Mouse (Mus musculus) ovary, adult 18-20 months (tissue): ENCODE results near the gene Gpr155.

Experiments used
- DNase-seq: peaks from one replicate; pipeline ENCODE4 v3.0.0; 2022; ENCODE audit warnings: low spot score, mixed read lengths

Gpr155 gene

DNA sequence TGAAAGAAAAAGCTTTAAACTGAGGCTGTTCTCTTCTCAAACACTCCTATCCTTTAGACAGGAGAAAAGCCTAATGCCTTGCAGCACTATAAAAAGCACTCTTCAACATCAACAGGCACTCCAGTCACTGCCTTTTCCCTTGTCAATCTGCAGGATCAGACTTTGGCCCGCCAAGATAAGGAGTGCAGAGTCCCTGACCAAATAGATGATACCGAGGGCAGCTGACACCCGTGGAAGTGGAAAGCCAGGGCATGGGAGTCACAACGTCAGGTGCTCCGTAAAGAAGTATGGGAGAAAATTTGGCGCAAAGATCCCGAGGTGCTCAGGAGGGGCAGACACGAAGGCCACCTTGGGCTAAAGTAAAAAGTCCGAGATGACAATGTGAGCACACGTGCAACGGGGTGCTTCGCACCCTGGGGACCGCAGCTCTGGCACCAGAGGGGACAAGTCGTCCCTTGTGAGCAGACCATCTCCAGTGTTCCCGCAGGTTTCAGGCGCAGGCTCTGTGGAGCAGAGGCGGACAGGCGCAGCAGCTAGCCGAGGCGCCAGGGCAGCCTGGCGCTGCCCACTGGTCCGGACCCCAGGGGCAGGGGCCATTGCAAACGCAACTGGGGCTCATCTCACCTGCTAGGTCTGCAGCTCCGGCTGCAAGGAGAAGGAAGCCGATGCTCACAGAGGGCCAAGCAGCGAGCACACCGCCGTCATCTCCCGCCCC lies 574 bp downstream of the Gpr155 start:
- DNase-seq: no peak

DNA sequence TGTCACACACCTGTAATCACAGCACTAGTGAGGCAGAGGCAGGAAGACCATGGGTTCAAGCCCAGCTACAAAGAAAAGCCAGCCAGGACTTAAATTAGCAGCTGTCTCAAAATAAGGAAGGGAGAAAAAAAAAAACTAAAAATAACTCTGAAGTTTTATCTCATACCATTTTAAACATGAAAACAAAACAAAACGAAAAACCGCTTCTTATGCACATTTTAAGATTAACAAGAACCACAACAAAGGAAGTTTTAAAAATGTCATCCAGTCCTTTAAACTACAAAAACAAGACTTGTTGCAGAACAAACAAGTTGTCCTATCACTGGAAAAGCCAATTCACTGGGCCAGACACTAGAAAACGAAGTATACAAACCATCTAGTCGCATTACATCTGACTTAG lies 1.2 kb downstream of the Gpr155 start:
- no peak for DNase-seq

DNA sequence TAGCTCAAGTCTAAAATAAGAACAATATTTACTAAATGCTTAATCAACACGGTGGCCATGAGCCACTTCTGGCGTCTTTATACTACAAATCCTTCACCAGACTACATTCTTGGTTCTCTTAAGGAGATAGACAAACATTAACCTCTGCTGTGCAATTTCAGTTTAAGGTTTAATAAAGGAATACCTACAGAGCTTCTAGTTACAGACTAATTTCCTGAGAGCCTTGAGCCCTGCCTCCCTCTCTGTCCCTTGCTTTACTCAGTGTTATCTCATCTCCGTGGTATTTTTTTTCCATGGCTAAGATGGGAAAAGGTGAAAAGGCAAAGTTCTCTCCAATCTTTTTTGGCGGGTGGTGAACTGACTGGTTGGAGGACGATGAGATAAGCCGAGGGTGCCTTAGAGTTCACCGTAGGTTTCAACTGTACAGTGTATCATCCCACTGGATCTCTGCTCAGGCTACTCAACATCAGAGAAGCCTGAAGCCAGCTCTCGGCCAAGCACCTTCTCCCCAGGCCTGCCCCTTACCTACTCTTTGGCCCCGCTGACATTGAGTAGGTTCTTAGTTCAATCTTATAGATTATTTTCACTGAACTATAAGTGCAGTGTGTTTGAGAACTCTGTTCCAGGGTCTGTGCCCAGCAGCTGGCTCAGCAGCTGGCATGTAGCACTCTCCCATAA lies 5.9 kb downstream of the Gpr155 start:
- DNase-seq: no peak

DNA sequence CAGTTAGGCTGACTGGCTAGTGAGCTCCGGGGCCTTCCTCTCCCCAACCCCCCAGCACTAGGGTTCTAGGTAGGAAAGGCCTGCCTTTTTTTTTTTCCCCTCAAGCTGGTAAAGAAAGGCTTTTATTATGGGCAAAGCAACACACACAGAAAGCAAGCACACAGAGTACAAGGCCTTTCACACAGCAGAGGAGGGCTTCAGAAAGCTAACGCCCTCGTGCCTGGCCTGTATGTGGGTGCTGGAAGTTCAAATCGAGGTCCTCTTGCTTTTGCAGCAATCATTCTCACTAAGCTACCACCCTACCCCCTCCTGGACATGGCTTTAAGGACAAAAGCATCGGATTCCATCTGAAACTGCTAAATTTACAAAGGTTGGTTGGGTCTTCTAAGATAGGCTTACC lies 6.7 kb downstream of the Gpr155 start:
- no peak for DNase-seq

DNA sequence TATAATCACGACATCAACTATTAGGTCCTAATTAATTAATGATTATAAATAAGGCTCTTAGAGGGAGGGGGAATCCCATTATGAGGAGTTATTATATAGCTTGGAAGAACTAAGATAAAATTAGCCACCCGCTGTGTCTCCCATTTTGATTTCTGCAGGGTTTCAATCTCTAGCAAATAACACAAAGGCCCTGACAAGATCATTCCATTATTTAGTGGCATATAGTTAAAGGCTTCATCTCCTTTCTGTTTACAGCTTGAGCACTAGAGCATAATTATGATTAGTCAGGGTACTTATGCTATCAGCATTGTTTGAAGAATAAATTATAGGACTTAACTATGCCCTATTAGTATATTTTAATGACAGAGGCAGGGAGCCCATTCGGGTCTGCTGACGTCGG lies 8.0 kb downstream of the Gpr155 start:
- DNase-seq: no peak

DNA sequence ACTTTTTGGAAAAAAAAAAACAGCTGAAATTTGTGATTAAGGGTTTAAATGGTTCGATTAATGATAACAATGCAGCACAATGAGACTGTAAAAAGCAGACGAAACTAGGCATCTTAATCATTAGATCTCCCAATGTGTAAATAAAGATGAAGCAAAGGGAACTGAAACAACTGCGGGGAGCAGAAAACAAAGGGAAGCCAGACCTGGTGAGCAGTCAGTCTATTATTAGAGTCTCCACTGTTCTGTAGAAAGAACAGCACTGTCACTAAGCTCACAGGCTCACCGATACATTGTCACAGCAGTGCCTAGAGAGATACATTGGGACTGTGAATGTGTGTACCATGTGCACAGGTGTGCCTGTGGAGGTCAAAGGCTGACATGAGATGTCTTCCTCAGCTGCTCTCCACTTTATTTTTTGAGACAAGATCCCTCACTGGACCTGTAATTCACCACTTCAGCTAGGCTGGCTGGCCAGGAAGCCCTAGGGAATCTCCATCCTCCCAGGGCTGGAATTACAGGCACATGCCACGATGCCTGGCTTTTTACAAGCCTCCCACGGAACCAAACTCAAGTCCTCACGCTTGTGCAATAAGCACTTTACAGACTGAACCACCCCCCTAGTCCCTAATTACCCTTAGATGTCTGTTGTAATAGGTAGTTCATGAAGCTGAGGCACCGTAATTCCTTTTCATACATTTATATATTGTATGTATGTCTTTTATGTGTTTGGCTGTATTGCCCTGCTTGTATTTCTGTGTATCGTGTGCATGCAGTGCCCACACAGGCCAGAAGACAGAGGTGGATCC lies 14.6 kb downstream of the Gpr155 start:
- DNase-seq: no peak

DNA sequence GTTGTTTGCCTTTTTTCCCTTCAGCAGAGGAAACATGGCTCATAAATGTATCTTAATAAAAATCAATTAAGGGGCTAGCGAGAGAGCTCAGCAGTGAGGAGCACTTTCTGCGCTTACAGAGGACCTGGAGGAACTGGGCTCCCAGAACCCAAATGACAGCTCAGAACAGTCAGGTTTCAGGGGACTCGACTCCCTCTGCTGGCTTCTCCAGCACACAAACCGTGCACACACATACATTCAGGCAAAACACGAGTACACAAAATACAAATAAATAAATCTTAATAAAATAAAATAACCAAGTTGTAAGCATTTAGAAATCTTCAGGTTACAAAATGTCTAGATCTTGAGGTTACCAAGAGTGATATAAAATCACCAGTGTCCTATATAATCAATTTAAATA lies 22.9 kb downstream of the Gpr155 start:
- no peak for DNase-seq

DNA sequence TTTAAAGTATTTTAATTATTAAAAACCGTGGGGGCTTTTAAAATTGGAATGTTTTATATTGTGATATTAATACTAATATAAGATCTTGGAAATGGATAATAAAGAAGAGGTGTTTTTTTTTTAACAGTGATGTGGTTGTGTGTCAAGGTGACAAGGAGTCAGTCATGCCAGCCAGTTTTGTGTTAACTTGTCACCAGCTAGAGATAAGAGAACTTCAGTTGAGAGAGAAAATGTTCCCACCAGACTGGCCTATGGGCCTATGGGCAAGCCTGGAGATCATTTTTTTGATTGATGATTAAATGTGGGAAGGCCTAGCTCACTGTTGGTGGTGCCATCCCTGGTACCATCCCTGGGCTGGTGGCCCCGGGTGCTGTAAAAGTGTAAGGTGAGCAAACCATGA lies 25.8 kb downstream of the Gpr155 start:
- DNase-seq: no peak

DNA sequence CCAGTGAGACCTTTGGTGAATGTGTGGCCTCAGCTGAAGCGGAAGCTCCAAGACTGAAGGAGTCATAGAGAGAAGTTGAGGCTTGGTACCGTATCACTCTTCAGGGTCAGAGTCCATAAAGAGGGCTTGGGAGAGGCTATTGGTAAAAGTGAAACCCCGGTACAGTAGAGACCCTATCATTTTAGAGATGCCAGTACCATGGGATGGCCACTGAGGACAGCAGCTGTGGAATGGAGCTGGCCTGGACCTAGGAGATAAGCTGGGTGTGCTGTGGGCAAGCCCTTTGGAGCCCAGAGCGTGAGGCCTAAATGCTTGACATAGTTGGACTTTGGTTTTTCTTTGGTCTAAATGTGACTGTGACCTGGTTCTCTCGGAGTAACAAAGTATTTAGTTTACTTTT lies 26.4 kb downstream of the Gpr155 start:
- DNase-seq: no peak

DNA sequence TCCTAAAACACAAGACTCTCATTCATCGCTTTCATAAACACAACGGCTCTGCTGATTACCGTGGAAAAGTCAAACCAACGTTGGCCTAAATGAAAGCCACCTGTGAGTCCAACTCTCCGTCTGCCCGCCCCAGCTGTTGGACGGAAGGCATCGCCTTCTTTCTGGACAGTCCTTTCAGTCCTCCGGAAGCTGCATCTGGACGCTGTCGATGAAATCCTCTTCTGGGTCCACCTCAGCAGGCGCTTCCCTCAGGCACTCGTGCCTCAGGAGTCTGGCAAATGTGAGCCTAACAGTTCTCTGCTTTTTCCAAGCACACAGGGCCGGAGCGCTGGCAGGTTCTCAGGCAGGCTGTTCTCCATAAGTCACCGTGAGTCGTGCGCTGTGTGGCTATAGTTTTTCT lies 29.4 kb downstream of the Gpr155 start:
- no peak for DNase-seq

DNA sequence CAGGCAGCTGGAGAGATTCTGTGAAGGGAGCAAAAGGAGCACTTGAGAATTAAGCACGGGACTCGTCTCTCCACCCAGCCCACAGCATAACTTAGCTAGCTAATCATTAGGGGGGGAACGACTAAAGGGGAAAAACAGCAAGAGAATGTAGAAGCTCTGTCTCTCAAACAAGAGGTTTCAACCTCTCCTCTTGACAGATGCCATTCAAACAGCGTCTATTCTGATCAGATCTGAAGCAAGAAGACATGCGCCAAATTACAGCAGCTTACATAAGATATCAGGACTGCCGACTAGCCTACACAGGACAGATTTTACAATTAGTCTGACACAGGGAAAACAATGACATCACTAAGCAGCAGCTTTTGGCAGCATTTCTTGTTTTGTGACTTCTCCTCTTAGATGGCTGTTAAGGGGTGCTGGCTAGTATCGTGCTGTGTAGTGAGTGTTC lies 34.4 kb downstream of the Gpr155 start:
- DNase-seq: no peak

DNA sequence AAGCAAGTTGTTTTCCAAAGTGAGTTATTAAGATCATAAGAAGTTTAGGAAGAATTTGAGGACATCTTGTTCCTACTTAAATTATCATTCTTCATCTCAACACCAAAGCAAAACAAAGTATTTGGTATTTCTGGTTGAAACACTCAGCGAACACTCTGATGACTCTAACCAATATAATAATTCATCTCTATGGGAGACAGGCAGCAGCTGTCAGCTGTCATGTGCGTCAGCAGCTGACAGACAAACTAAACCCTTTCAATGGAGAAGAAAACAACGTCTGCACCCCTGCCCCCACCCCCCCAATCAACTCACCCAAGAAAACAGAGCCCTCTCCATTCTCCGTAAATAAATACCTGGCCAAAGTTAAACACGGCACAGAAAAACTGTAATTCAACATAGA lies 34.9 kb downstream of the Gpr155 start:
- DNase-seq: no peak

DNA sequence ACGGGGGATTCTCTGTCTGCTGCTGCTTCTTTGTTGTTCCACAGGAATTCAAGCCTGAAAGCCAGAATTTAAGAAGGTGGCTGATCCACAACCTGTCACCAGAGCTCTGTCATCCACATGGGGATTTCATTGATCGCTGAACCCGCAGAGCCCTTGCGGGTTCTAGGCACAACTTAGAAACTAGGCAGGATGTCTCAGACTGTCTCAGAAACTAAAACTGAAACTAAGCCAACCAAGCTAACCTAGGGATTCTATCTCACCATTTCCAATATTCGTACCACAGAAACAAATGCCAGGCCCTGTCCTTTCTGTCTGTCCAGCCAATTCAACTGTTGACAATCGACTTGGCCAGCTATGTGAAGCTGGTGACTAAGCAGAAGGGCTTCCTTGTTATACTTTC lies 38.2 kb downstream of the Gpr155 start:
- no peak for DNase-seq

DNA sequence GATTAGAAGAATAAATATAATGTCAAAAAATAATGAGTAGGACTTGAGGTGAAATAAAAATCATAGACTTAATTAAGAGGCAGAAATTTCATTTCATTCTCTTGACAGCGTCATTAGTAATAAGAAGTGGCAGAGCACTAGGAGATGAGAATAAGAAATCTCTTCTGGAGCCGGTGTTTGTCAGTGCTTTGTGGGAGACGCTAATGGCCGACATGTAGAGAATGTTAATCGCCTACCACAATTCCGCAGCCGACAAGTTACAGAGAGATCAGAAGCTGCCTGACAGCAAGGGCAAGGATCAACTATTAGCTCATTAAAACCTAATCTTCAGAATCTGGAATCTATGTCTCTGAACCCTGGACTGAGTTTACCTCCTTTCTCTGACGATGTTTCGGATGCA lies 38.6 kb downstream of the Gpr155 start:
- no peak for DNase-seq

DNA sequence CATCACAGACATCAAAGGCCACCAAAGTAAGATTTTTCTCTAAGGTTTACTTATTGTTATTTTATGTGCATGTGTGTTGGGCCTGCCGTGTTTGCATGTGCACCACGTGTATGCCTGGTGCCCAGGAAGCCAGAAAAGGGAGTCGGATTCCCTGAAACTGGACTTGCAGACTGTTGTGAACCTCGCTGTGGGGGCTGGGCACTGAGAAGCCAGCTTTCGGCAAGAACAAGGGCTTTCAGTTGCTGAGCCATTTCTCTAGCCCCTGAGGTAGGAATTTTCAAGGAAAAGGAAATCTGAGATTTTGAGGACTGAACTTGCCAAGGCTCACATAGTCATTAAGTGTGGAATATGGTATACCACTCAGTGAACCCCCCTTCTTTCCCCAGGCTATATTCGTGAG lies 39.2 kb downstream of the Gpr155 start:
- DNase-seq: no peak

DNA sequence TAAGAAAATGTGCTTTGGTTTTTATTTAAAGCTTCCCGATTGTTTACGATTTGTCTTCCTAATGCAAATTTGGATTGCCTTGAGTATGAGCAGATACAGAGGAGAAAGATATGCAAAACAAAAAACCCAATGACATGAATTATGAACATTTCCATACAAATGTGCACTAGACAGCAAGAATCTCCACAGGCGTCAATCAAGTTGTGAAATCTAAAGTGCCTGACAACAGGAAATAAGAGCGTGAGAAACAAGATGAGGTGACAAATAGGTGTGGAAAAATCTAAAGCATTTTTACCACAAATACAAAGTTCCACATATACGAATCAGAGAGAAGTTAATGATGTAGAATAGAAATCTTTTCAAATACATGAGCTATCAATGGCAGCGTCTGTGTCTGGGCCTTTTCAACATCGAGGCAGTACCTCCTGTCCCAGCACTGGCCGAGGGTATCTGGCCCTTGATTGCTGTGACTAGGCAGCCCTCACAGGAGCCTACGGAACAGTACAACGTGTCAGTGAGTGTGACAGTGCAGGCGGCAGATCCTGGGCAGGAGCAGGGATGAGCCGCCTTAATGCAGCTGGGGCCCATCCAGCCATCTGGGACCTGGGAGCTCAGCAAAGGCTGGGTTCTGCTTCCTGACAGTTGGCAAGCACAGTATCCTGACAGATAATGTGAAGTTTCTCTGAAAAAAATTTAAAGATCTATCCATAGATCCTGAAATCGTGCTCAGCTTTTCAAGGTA lies 39.9 kb downstream of the Gpr155 start:
- no peak for DNase-seq

DNA sequence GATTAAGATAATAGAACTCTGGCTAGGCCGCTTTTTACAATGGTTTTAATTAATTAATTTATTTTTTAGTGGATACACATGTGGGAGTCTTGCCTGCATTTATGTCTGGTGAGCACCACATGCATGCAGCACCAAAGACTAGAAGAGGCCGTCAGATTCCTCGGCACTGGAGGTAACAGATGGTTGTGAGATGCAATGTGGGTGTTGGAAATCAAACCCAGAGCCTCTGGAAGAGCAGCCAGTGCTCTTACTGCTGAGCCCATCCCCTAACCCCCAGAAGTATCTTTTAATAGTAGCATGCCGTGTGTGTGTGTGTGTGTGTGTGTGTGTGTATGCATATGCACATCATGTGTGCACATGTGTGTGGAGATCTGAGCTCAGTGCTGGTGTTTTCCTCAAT lies 41.2 kb downstream of the Gpr155 start:
- DNase-seq: no peak

DNA sequence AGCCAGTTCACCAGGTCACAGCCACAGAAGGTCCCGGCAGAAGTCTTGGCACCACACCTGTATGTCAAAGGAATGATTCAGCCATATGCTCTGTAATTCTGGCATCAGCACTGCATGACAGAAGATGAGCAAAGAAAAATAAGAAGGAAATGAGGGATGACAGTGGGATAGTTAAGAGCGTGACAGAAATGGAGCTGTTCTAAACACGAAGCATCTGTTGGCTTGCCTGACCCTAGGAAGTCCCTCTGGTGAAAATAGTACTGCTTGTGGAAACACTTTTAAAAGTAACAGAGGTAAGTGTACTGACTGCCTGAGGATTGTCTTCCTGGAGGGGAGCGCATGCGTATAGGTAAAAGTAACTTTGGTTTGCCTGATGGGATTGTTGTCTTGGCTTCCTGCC lies 42.7 kb downstream of the Gpr155 start:
- DNase-seq: no peak

DNA sequence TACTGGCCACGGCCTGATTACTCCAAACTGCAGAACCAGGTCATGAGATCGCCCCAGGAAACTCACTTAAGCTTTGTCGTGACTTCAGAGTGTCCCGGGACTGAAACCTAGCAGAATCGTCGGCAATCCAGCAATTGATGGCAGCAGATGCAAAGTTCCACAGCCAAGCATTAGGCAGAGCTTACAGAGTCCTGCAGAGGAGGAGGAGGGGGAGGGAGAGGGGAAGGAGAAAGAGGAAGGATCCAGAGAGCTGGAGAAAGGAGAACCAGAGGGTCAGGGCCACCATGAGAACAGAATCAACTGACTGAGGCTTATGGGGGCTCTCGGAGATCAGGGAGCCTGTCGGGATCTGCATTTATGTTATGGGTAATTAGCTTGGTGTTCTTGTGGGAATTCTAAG lies 48.0 kb downstream of the Gpr155 start:
- no peak for DNase-seq

DNA sequence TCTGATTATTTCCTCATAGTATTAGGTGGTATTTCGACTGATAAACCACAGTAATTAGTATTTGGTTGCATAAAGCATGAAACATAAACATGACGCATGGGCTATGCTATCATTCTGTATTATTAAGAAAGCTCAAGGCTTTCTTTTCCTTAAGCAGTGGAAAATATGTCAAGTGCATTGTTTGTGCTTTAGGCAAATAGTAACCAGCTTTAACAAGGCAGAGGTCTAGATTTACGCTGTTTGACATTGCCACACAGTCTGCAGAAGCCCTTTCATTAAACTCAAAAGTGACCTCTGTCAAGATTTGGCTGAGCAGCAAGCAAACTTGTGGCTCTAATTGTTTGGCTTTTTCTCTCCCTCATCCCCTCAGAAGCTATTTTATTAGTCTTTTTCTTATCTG lies 50.4 kb downstream of the Gpr155 start:
- no peak for DNase-seq

DNA sequence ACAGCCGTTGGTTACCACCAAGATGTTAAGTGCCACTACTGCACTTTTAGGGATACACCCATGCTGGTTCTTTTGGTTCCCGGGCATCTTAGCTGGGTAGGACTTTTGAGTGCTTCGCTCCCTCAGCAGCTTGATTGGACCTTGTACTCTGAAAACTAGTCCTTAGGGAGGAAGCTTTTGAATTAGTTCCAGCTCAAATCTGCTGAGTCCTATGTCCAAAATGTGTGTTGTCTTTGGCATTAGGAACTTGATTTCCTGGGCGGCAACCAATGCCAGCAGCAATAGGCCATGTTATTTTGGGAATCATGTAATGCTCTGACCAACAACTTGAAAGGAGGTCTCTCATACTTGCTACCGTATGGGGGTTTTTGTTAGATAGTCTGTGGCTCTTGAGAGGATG lies 60.5 kb downstream of the Gpr155 start:
- DNase-seq: no peak

DNA sequence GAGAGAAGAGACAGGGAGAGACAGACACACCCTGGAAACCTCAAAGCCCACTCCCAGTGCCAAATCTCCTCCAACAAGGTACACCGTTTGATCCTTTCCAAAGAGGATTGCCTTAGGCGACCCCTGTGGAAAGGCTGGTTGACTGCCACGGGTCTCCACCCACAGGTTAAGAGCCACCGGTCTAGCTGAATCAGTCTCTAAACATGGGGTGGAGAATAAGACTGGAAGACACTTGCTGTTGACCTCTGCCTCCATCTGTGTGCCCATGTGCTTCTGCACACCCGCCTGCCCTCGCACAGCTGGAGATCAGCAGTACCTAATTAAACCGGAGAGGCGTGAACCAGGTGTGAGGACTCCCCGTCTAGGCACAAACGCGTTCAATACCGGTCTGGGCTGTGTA lies 63.4 kb downstream of the Gpr155 start:
- no peak for DNase-seq

DNA sequence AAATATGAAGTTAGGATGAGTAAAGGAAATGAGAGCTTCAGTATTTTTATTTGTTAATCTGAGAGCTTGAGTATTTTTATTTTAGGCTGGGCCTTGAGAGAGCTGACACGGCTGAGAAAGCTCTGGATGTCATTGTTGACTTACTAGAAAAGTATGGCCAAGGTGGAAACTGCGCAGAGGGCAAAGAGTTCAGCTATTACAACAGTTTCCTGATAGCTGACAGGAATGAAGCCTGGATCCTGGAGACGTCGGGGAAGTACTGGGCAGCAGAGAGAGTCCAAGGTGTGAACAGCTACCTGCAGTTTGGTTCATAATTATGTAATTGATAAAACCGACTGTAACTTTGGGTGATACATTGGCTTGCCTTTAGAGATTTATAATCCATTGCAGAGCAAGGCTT lies 67.2 kb downstream of the Gpr155 start:
- DNase-seq: no peak
